Comparison of ENCODE assay signal across 10 mouse cellular contexts in the genomic region with DNA sequence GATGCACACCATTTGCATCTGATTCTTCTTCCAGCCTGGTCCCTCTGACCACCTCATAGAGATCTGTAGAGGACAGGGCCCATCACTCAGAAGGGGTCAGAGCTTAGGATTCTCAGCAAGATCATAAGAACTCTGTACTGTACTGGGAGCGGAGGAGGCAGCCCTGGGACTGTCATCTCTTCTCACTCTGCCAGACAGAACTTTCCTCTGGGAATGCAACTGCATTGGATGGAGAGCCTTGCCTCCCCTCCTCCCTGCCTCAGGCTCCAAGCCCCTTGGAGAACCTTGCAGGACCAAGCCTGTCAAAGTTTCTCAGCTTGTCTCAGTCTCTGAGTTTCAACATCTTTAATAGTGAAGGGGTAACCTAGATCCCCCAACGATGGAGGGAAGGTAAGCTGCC. TPM values are rescaled to one million over a fixed set of nuclear protein-coding genes. Genes with fewer than 3 reads are reported as not detected.
A peak's percentile ranks its signal among the peaks of the same experiment; 100 is the strongest.
DNase-seq lines count a peak whose midpoint lies in the region; ATAC-seq lines count a peak whose summit lies in the region.
"Had no signal": no experiment of that assay in that cellular context is flagged by ENCODE, and none has a peak within 500 bp of the region (broad histone marks: within the 10 kb centered on the region; RNA-seq: fewer than 3 reads in every experiment).

No protein-coding gene starts in this region.

- intact Hi-C loops in heart, postnatal 25 days (cut with DNase I) = no loop called here

- no peaks in the 10 kb centered on the region for H3K9me3 ChIP-seq in heart, embryonic 15.5 days (replicated peaks)
- no peaks in the 10 kb centered on the region for H3K9me3 ChIP-seq in embryonic facial prominence, embryonic 11.5 days (replicated peaks; ENCODE audit: control insufficient read depth, low read length)
- no peaks in the 10 kb centered on the region for H3K9me3 ChIP-seq in hindbrain, embryonic 10.5 days
- H3K9me3 ChIP-seq in midbrain, embryonic 11.5 days (ENCODE audit: control insufficient read depth, low read length) = no peaks in the 10 kb centered on the region

- peak overlapping the region; percentile 83 for H3K4me2 ChIP-seq in heart, embryonic 15.5 days
- H3K4me2 ChIP-seq in embryonic facial prominence, embryonic 11.5 days (ENCODE audit: low read depth, low read length) = peak overlapping the region; percentile 84
- peak overlapping the region; percentile 75 for H3K4me2 ChIP-seq in midbrain, embryonic 11.5 days

- WGBS in heart, embryonic 15.5 days = 40% methylated on average over 2 of the region's 2 CpGs
- WGBS in embryonic facial prominence, embryonic 11.5 days = 34% methylated on average over 2 of the region's 2 CpGs
- 51% methylated on average over 2 of the region's 2 CpGs for WGBS in hindbrain, embryonic 10.5 days
- 49% methylated on average over 2 of the region's 2 CpGs for WGBS in midbrain, embryonic 11.5 days

- no peak for ATAC-seq in heart, embryonic 15.5 days (replicated peaks; ENCODE audit: insufficient number of reproducible peaks, insufficient read depth, low FRiP score, low read depth)
- 0 out of 2 replicates have a peak, but pooled peaks have one; percentile 39 for ATAC-seq in embryonic facial prominence, embryonic 11.5 days (replicated peaks; ENCODE audit: insufficient number of reproducible peaks, low FRiP score, low TSS enrichment, low read depth)
- no peak for ATAC-seq in midbrain, embryonic 11.5 days (ENCODE audit: low FRiP score)
- no peak for ATAC-seq in erythroid progenitor cell, adult 5-6 weeks (replicated peaks; ENCODE audit: low FRiP score, poor library complexity, severe bottlenecking)

- H3K27ac ChIP-seq in heart, embryonic 15.5 days = no peak overlapping the region
- no peak overlapping the region for H3K27ac ChIP-seq in embryonic facial prominence, embryonic 11.5 days (replicated peaks; ENCODE audit: low read depth, low read length)
- H3K27ac ChIP-seq in hindbrain, embryonic 10.5 days = peak overlapping the region; percentile 66; the same call in 1 of the 2 replicates
- no peak overlapping the region for H3K27ac ChIP-seq in midbrain, embryonic 11.5 days (ENCODE audit: low read depth, low read length)

- no peaks in the 10 kb centered on the region for H3K36me3 ChIP-seq in heart, embryonic 15.5 days
- no peaks in the 10 kb centered on the region for H3K36me3 ChIP-seq in embryonic facial prominence, embryonic 11.5 days (replicated peaks; ENCODE audit: control insufficient read depth, insufficient read depth, low read depth, low read length)
- no peaks in the 10 kb centered on the region for H3K36me3 ChIP-seq in hindbrain, embryonic 10.5 days
- no peaks in the 10 kb centered on the region for H3K36me3 ChIP-seq in midbrain, embryonic 11.5 days (ENCODE audit: control insufficient read depth, insufficient read depth, low read length)

- H3K4me3 ChIP-seq in heart, embryonic 15.5 days = peak overlapping the region; percentile 50
- peak overlapping the region; percentile 43; the same call in 1 of the 2 replicates for H3K4me3 ChIP-seq in embryonic facial prominence, embryonic 11.5 days (ENCODE audit: low read depth, low read length)
- peak overlapping the region; percentile 59 for H3K4me3 ChIP-seq in hindbrain, embryonic 10.5 days
- H3K4me3 ChIP-seq in midbrain, embryonic 11.5 days (ENCODE audit: low read depth, low read length) = peak overlapping the region; percentile 42
- H3K4me3 ChIP-seq: myocyte had no signal

- H3K4me1 ChIP-seq in heart, embryonic 15.5 days (replicated peaks) = peaks cover 15% of the 10 kb centered on the region
- H3K4me1 ChIP-seq in embryonic facial prominence, embryonic 11.5 days (ENCODE audit: control insufficient read depth, insufficient read depth, low read length) = no peaks in the 10 kb centered on the region
- H3K4me1 ChIP-seq in hindbrain, embryonic 10.5 days (replicated peaks) = peaks cover 26% of the 10 kb centered on the region
- H3K4me1 ChIP-seq in midbrain, embryonic 11.5 days (ENCODE audit: control insufficient read depth, insufficient read depth, low read length) = peaks cover 9% of the 10 kb centered on the region; the same call in 1 of the 2 replicates

- H3K27me3 ChIP-seq in heart, embryonic 15.5 days = peaks cover 31% of the 10 kb centered on the region
- peaks cover 12% of the 10 kb centered on the region for H3K27me3 ChIP-seq in embryonic facial prominence, embryonic 11.5 days (ENCODE audit: control insufficient read depth, insufficient read depth, low read length)
- H3K27me3 ChIP-seq in hindbrain, embryonic 10.5 days (ENCODE audit: insufficient read depth, poor library complexity, severe bottlenecking) = peaks cover 34% of the 10 kb centered on the region
- peaks cover 6% of the 10 kb centered on the region; the same call in 1 of the 2 replicates for H3K27me3 ChIP-seq in midbrain, embryonic 11.5 days (ENCODE audit: control insufficient read depth, insufficient read depth, low read length)

- DNase-seq in heart, postnatal 25 days (ENCODE audit: low spot score) = no peak
- no peak for DNase-seq in embryonic facial prominence, embryonic 11.5 days (ENCODE audit: low spot score)
- DNase-seq in hindbrain, embryonic 10.5 days (ENCODE audit: low spot score) = no peak
- DNase-seq in midbrain, embryonic 11.5 days (ENCODE audit: low spot score, missing footprints) = no peak
- DNase-seq in adrenal gland, postnatal 25 days = no peak
- no peak for DNase-seq in spleen, postnatal 36 days (ENCODE audit: low spot score in 2 of 2)
- DNase-seq: heart, postnatal 14 days had no signal

- H3K9ac ChIP-seq in heart, embryonic 15.5 days = no peak overlapping the region
- H3K9ac ChIP-seq in embryonic facial prominence, embryonic 11.5 days (replicated peaks; ENCODE audit: low read length) = no peak overlapping the region
- H3K9ac ChIP-seq in midbrain, embryonic 11.5 days (ENCODE audit: low read length) = peak overlapping the region; percentile 32; the same call in 1 of the 2 replicates

RNA-seq across cellular contexts. Expression of a gene that starts 1.4 kb away (rescaled TPM):
- polyA plus RNA-seq in heart, embryonic 15.5 days (2015; fragmentation: Nextera tagmentation; extraction: Ambion mirVana) = 26.5 and 30.4 TPM in 2 replicates
- total RNA-seq in heart, postnatal 25 days (2021) = 1 to 10 TPM; 2.2 to 2.7 TPM
- polyA plus RNA-seq in embryonic facial prominence, embryonic 11.5 days (2014; fragmentation: Nextera tagmentation; extraction: Ambion mirVana) = 11.2 and 11.5 TPM in 2 replicates
- polyA plus RNA-seq in hindbrain, embryonic 10.5 days (2016; fragmentation: Nextera tagmentation; extraction: Ambion mirVana) = 10.8 and 12.1 TPM in 2 replicates
- 14.1 and 19.7 TPM in 2 replicates for polyA plus RNA-seq in midbrain, embryonic 11.5 days (2014; fragmentation: Nextera tagmentation; extraction: Ambion mirVana)
- total RNA-seq in adrenal gland, postnatal 25 days (2021) = 0.94 TPM in 1 of 2 replicates, not detected in the other
- not detected in 2 replicates for total RNA-seq in erythroid progenitor cell, adult 5-6 weeks (2015; ENCODE audit: low replicate concordance)
- not detected in 2 replicates for total RNA-seq in erythroid progenitor cell, adult 5-6 weeks (2017; ENCODE audit: low replicate concordance)
- polyA plus RNA-seq: myocyte had no signal
